Mouse (Mus musculus) spleen, postnatal 4 days (tissue): ENCODE results near the gene Ppil3.

ENCODE experiments used
- DNase-seq, 2 experiments: peaks; one replicate each; pipeline ENCODE4 v3.0.0; 2022; ENCODE audit warnings: low spot score in 2 of 2

The Ppil3 gene

GRCm38 (mm10) chr1:58445143-58445722, at the start of gene Ppil3, which contains the start of gene Nif3l1:
Gene Ppil3 (minus strand): TSS chr1:58445486.
Gene Nif3l1 (plus strand): TSS chr1:58445151.
- DNase-seq, result peak; percentile 75 to 86

GRCm38 (mm10) chr1:58482647-58483046, 37.4 kb upstream of the Ppil3 start:
- no peak for DNase-seq

GRCm38 (mm10) chr1:58475662-58476061, 30.4 kb upstream of the Ppil3 start:
- DNase-seq, result no peak

GRCm38 (mm10) chr1:58465561-58465960, 20.3 kb upstream of the Ppil3 start:
- DNase-seq, result no peak

DNA sequence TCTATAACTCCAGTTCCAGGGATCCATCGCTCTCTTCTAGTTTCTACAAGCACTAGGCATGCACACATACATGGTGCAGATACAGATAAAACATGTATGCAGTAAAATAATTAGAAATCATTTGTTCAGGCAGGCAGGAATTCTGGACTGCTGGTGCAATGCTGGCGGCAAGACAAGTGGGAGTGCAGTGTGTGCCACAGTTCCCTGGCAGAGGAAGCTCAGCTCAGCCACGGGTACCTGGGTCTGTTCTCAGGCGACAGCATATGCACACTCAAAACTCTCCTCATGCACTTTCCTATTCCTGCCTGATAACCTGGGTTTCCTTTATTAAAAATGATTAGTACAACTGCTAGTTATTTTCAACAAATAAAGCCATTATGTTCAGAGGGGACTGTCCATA, 19.8 kb upstream of the Ppil3 start:
- DNase-seq, result no peak

DNA sequence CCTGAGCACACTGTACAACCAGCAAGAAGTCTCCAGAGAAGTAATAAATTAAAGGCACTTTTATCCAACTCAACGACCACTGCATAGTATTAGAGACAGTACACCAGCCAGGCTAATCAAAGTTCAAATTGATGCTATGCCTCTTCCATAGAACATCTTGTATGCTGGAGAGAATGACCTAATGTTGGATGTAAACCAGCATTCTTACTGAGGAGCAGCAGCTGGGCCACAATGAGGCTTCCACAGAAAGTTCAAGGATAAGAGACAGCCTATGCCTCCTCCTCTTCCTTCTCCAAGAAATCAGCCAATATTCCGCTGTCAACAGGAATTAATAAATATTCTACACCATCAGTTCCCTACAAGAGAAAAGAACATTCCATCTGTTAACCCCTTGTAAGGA, 18.6 kb upstream of the Ppil3 start:
- DNase-seq, result no peak

DNA sequence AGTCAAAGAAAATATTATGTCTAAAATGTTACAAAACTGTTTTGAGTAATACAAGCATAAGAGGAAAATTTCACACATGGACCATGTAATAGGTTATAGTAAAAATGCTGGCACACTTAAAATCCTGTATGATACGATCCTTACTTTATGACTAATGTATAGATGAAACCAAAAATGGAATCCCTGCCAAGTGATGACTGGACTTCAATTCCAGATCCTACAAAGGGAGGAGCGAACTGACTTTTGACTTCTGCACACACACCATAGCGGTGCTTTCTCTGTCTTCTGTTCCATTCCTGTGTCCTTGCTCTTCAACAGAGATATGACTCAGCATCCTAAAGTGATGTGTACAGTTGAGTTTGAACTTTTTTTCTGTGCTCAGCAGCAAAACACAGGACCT, 15.3 kb upstream of the Ppil3 start:
- no peak for DNase-seq

DNA sequence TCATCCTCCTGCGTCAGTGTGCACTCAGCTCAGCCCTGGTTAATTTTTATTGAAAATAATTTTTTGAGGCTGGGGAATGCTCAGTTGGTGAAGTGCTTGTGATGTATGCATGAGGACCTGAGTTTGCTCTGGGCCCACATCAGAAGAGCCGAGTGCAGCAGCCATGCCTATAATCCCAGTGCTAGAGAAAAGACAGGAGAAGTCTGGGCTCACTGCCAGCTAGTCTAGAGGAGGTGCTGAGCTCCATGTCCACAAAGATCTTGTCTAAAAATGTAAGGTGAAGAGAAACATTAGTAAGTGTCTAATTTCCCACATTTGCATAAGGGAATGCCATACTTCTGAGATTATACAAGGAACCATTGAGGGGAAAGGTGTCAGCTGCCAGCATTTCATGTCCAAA, 13.6 kb upstream of the Ppil3 start:
- DNase-seq, result no peak

DNA sequence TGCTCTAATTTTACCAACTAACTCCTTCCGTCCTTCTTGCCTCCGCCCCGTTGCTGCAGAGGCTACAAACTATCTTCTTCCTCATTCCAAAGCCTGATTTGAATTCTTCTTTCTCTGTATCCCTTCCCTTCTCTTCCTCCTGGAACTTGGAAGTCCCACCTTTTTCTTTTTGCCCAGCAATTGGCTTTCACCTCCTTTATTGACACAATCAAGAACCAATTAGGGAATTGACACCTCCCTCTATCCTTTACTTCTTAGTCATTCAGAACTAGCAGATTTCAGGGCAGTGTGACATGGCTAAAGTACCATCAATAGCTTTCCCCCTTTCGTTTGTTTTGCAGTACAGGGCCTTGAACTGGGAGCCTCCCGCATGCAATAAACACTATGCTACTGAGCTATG, 12.9 kb upstream of the Ppil3 start:
- no peak for DNase-seq

GRCm38 (mm10) chr1:58454316-58454715, 9.0 kb upstream of the Ppil3 start:
- DNase-seq, result no peak

DNA sequence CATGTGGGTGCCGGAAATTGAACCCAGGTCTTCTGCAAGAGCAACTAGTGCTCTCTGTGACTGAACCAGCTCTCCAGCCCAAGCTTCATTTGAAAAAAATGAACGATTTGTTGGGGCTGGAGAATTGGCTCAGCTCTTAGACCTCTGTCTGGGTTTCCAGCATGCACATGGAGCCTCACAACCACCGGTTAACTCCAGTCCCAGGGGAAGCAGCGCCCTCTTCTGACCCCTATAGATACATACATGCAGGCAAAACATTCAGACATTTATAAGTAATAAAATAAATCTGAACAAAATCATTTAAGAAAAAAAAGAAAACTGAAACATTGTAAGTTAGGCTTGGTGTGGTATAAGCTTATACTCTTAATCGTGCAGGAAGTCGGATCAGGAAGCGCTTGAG, 3.1 kb upstream of the Ppil3 start:
- no peak for DNase-seq

GRCm38 (mm10) chr1:58447766-58448165, 2.5 kb upstream of the Ppil3 start:
- DNase-seq, result no peak

DNA sequence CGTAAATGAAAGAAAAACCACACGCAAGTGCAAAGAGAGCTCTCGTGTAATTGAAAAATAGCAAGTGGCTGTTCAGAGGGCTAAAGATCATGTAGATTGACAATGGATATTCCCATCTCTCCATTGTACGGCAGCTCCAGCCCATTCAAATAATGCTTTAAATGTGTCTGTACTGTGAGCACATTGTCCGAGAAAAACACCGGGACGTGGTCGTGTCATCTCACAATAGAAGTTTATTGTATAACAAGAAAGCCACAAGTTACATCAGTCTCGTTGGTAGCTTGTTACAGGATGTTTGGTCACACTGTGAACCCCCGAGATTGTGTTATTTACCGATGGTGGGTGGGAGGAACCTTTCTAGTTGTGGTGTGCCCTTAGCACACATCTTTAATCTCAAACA, 575 bp upstream of the Ppil3 start:
- no peak for DNase-seq

DNA sequence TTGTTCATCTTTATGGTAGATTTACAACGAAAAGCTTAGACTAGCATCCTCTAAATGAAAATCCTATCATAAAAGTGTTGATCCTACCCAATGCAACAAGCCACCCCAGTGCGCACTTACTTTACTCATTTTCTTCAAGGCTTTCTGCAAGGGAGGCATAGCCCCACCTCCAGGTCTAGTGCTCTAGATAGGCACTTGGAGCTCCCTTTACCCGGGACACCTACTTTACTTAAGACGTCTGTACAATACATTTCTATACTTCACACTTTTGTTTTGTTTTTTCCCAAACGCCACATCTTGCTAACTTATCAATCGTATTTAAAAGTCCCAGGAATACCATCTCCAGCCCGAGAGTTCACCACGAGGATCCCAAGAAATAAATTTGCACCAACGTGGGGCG, 595 bp downstream of the Ppil3 start:
- DNase-seq, result no peak

DNA sequence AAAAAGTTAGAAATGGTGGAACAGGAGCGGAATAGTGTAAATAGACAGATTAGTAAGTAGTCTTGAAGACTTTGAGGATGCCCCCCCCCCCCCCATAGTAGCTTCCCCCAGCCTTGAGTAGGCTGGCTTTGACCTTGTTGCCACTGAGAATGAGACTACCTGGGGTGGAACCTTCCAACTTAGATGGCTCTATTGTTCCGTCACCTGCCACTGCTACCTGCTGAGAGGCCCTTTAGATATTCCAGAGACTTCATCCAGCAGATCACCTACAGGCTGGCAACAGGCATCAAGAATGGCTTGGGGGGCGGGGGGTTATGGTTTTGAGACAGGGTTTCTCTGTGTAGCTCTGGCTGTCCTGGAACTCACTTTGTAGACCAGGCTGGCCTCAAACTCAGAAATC, 20.7 kb downstream of the Ppil3 start:
- no peak for DNase-seq

- peak; percentile 98 to 99 for DNase-seq
Measured at GRCm38 (mm10) chr1:58423371-58424248, 21.7 kb downstream of the Ppil3 start, which contains the start of gene Clk1. Gene Clk1 (minus strand): TSS chr1:58424066.

- DNase-seq, result peak in 1 of 2 experiments; percentile 31
Measured at GRCm38 (mm10) chr1:58422879-58423278, 22.4 kb downstream of the Ppil3 start.

- no peak for DNase-seq
Measured at GRCm38 (mm10) chr1:58420961-58421360, 24.3 kb downstream of the Ppil3 start.

- DNase-seq, result no peak
Measured at GRCm38 (mm10) chr1:58420032-58420431, 25.3 kb downstream of the Ppil3 start.

DNA sequence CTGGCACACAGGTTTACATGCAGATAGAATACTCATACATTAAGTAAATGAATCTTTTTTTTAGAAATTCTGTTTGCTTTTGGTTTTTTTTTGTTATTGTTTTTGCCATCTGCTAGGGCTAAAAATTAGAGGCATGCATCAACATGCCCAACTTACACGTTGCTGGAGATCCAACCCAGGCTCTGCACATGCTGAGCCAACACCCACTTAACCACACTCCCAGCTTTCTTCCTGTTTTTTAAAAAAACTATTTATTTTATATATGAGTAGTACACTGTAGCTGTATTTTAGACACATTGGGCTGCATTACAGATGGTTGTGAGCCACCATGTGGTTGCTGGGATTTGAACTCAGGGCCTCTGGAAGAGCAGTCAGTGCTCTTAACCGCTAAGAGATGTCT, 29.2 kb downstream of the Ppil3 start:
- no peak for DNase-seq

DNA sequence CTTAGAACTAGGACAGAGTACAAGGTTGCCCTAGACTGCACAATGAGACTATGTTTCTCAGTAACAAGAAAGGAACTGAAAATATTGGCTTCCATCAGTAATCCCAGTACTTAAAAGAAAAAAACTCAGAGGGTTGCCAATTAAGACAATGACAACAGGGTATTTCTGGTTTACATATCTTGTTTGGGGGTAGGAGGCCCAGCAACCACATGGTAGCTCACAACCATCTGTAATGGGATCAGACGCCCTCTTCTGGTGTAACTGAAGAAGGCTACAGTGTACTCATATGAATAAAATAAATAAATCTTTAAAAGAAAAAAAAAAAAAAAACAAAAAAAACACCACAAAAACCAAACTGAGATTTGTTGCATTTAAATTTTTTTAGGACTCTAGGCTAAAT, 29.8 kb downstream of the Ppil3 start:
- DNase-seq, result no peak

DNA sequence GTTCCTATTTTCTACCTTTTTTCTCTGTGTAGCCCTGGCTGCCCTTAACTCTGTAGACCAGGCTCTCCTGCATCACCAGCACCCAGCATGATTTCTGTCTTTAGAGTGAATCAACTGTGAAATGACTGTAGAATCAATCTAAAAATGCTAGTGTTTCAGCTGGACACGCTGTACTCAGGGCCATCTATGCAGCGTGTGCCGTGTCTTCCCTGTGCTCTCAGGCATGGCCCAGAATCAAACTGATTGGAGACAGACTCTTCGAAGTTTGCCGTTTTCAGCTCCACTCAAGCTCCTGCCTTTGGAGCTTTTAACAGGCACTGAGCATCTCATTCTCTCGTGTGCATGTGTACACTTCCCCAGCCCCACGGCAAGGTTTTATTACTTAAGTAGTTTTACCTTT, 34.5 kb downstream of the Ppil3 start:
- no peak for DNase-seq

GRCm38 (mm10) chr1:58410198-58410588, 35.1 kb downstream of the Ppil3 start:
- no peak for DNase-seq
